Mouse (Mus musculus) brain, embryonic 14.5 days (tissue): ENCODE measurements around the gene Rnf215.

Experiments used
- CTCF ChIP-seq: fragments of 200-500 bp; IDR thresholded peaks from 2 replicates; pipeline ENCODE4 v1.5.1; 2012; ENCODE audit warnings: inconsistent platforms, mild to moderate bottlenecking, moderate library complexity, borderline replicate concordance; ENCODE audit not compliant: insufficient read depth, insufficient read length; ENCODE audit errors: extremely low read depth
- POLR2A ChIP-seq: fragments of 200-500 bp; IDR thresholded peaks from 2 replicates; pipeline ENCODE4 v1.6.1; 2012; ENCODE audit warnings: mild to moderate bottlenecking, inconsistent platforms, borderline replicate concordance; ENCODE audit not compliant: poor library complexity, insufficient read depth, insufficient read length, severe bottlenecking; ENCODE audit errors: extremely low read depth

DNA sequence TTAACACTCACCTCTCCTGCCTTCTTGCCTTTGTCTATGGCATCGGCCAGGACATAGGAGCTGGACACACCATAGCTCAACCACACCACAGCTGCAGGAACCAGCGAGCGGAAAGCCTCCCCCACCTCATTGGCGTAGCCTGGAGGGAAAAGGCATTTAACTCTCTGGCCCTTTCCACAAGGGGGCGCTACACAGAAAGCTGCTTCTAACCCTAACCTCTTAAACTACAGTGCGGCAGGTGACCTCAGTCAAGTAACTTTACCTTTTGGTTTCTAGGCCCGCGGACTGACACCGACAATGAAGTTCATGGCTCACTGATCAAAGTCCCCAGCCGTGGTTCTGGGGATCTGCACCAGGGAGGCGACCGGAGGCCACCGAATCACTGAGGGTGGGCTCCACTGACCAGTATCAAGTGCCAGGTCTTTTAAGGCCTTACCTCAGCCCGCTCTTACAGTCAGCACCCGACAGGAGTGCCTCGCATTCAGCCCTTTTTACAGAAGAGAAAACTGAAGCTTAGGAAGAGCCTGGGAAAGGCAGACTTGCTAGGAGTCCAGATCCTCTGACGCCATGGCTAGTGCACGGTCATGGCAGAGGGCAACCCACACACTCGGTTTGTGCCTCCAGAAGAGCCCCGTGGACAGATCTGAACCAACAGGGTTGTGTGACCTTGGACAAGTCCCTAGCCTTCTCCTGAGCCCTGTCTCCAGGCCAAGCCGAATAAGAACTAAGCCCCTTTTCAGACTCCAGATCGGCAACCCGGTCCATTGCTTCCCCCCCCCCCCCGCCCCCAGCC is 40.4 kb upstream of the Rnf215 start:
- TF ChIP-seq CTCF (peak; percentile 62; the same call in 1 of the 2 replicates), POLR2A (no peak)
